Mouse (Mus musculus): ENCODE data around the gene Rsph3a.

GRCm38 (mm10) chr17:7897756-7898155 is 47.7 kb upstream of the Rsph3a start:
- TF ChIP-seq POLR2A (IDR thresholded peaks at IDR 0.05; ENCODE audit: borderline replicate concordance, extremely low read depth, low read depth, low read length) (no peak), CTCF (IDR thresholded peaks at IDR 0.05; ENCODE audit: insufficient read depth, low read length) (no peak)
